Mouse (Mus musculus): Measurements from ENCODE around the gene Tmub1. TPM values are rescaled to one million over a fixed set of nuclear protein-coding genes. Genes with fewer than 3 reads are reported as not detected.
"Not testable (repeated sequence)": the region's sequence is repeated elsewhere in the genome, so short reads cannot be mapped to it uniquely, and the experiment has no call there.

Tmub1 gene
- polyA plus RNA-seq, 1 experiment from 2014 or later, result 28.4 TPM

GRCm38 (mm10) chr5:24413042-24413693 lies 34.5 kb downstream of the Tmub1 start, which contains the start of gene Asic3:
TSS of gene Asic3 (plus strand) at chr5:24413392.
- Histone ChIP-seq H3K36me3 (replicated peaks) (peaks cover 12% of the 10 kb centered on the region), H3K4me3 (no peak within 1 kb of the TSS), H3K27ac (no peak within 1 kb of the TSS), H3K9me3 (no peaks in the 10 kb centered on the region), H3K4me1 (peaks cover 35% of the 10 kb centered on the region), H3K27me3 (ENCODE audit: poor library complexity, severe bottlenecking) (peaks cover 10% of the 10 kb centered on the region)
- WGBS, result 51% methylated on average over 11 of the region's 11 CpGs
- no peak for DNase-seq (ENCODE audit: extremely low spot score, low spot score)

DNA sequence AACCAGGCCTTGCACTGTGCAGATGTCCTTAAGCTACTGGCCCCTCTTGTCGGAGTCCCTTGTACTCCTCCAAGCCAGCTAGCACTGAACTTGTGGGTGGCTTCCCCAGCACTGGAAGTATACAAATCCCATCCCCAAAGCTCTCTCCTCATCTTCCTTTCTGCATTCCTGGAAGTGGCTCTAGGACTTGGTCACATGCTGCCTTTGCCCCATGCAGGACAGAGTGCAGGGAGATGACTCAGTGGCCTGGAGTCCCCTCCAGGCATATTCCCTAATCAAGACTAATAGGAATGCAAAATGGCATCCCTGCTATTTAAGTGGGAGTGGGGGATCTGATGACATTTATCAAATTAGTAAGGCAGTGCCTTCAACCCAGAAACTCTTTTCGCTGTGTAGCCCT lies 35.6 kb downstream of the Tmub1 start:
- H3K27me3 ChIP-seq (ENCODE audit: poor library complexity, severe bottlenecking), result peaks cover 10% of the 10 kb centered on the region
- H3K27ac ChIP-seq, result no peak overlapping the region
- H3K9me3 ChIP-seq, result no peaks in the 10 kb centered on the region
- peaks cover 23% of the 10 kb centered on the region for H3K36me3 ChIP-seq (replicated peaks)
- DNase-seq (ENCODE audit: extremely low spot score, low spot score), result no peak
- WGBS, result 92% methylated on average over 2 of the region's 2 CpGs
- peaks cover 35% of the 10 kb centered on the region for H3K4me1 ChIP-seq
- no peak overlapping the region for H3K4me3 ChIP-seq

GRCm38 (mm10) chr5:24409466-24409865 lies 38.2 kb downstream of the Tmub1 start:
- WGBS, result 87% methylated on average over 2 of the region's 2 CpGs
- Histone ChIP-seq H3K36me3 (replicated peaks) (peaks cover 47% of the 10 kb centered on the region), H3K4me3 (no peak overlapping the region), H3K27ac (no peak overlapping the region), H3K27me3 (ENCODE audit: poor library complexity, severe bottlenecking) (no peaks in the 10 kb centered on the region), H3K4me1 (peaks cover 18% of the 10 kb centered on the region; the same call in 1 of the 2 replicates), H3K9me3 (no peaks in the 10 kb centered on the region)
- no peak for DNase-seq (ENCODE audit: extremely low spot score, low spot score)

- Histone ChIP-seq H3K27me3 (ENCODE audit: poor library complexity, severe bottlenecking) (no peaks in the 10 kb centered on the region), H3K4me3 (no peak overlapping the region), H3K4me1 (peaks cover 16% of the 10 kb centered on the region; the same call in 1 of the 2 replicates), H3K9me3 (no peaks in the 10 kb centered on the region), H3K36me3 (replicated peaks) (peaks cover 54% of the 10 kb centered on the region), H3K27ac (no peak overlapping the region)
- WGBS, result 94% methylated on average over 13 of the region's 13 CpGs
- no peak for DNase-seq (ENCODE audit: extremely low spot score, low spot score)
These were observed 39.0 kb downstream of the Tmub1 start for GRCm38 (mm10) chr5:24408651-24409050.

- Histone ChIP-seq H3K4me3 (no peak overlapping the region), H3K27me3 (ENCODE audit: poor library complexity, severe bottlenecking) (no peaks in the 10 kb centered on the region), H3K4me1 (0 out of 2 replicates have a peak, but pooled peaks cover 7% of the 10 kb centered on the region), H3K9me3 (no peaks in the 10 kb centered on the region), H3K36me3 (replicated peaks) (peaks cover 86% of the 10 kb centered on the region), H3K27ac (no peak overlapping the region)
- DNase-seq (ENCODE audit: extremely low spot score, low spot score), result no peak
- 71% methylated on average over 3 of the region's 3 CpGs for WGBS
These were observed 42.2 kb downstream of the Tmub1 start for GRCm38 (mm10) chr5:24405389-24405876.

DNA sequence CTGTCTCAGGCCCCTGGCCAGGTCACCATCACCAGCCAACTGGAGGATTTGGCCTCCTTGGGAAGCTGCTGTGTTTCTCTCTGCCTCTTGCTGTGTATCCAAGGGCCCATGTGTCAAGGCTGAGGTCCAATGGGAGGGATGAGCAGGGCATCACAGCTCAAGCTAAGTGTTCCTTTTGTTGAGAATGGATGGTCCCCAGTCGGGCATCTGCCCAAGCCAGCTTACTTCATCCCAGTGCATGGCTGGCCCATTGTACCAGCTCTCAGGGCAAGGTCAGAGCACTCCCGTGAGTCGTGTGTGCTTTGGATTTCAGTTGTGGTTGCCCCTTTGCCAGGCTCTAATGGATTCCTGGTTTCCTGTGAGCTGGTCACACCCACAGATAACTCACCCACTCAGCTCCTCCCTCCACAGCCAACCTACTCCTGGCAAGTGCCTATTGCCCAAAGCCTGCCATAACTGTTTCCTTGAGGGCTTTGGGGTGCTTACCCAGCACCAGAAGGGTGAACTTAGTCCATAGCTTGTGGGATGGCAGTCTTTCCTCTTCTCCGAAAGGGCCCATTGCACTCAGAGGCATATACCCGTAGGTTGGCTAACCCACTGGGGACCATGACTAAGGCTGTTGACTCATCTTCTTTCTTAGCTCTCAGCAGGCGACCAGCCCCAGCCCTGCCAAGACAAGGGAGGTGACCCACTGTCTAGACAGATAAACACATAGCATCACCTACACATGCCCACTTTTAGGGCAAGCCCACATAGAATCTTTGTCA lies 42.9 kb downstream of the Tmub1 start:
- no peak for DNase-seq (ENCODE audit: extremely low spot score, low spot score)
- H3K4me3 ChIP-seq, result no peak overlapping the region
- H3K27me3 ChIP-seq (ENCODE audit: poor library complexity, severe bottlenecking), result no peaks in the 10 kb centered on the region
- WGBS, result 79% methylated on average over 6 of the region's 6 CpGs
- peaks cover 92% of the 10 kb centered on the region for H3K36me3 ChIP-seq (replicated peaks)
- H3K9me3 ChIP-seq, result no peaks in the 10 kb centered on the region
- H3K27ac ChIP-seq, result no peak overlapping the region
- H3K4me1 ChIP-seq, result peaks cover 11% of the 10 kb centered on the region; the same call in 1 of the 2 replicates

- DNase-seq (ENCODE audit: extremely low spot score, low spot score), result no peak
- peaks cover 70% of the 10 kb centered on the region for H3K36me3 ChIP-seq (replicated peaks)
- WGBS, result 90% methylated on average over 9 of the region's 9 CpGs
These were observed 45.7 kb downstream of the Tmub1 start for GRCm38 (mm10) chr5:24401969-24402368.

GRCm38 (mm10) chr5:24400911-24401605 lies 46.6 kb downstream of the Tmub1 start:
- 98% methylated on average over 5 of the region's 5 CpGs for WGBS
- DNase-seq (ENCODE audit: extremely low spot score, low spot score), result no peak
- Histone ChIP-seq H3K36me3 (replicated peaks) (peaks cover 65% of the 10 kb centered on the region), H3K27ac (no peak overlapping the region), H3K4me1 (peaks cover 5% of the 10 kb centered on the region; the same call in 1 of the 2 replicates), H3K4me3 (no peak overlapping the region), H3K27me3 (ENCODE audit: poor library complexity, severe bottlenecking) (no peaks in the 10 kb centered on the region), H3K9me3 (no peaks in the 10 kb centered on the region)

More at GRCm38 (mm10) chr5:24401969-24402368, 45.7 kb downstream of the Tmub1 start:
- Histone ChIP-seq H3K4me1 (peaks cover 5% of the 10 kb centered on the region; the same call in 1 of the 2 replicates), H3K4me3 (no peak overlapping the region), H3K27ac (no peak overlapping the region), H3K9me3 (no peaks in the 10 kb centered on the region), H3K27me3 (ENCODE audit: poor library complexity, severe bottlenecking) (no peaks in the 10 kb centered on the region)

DNA sequence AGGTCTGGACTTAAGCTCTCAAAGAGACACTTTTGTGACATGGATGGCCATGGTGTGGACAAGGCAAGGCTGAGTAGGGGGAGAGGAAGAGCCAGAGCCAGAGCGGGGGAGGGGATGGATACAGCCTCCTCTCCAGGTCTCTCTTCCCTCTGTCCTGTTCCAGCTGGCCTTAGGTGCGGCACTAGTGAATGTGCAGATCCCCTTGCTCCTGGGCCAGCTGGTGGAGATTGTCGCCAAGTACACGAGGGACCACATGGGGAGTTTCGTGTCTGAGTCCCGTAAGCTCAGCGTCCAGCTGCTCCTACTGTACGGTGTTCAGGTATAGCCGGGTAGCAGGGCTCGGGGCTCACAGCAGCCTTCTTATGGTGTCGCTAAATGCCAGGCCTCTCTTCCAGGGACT lies 47.3 kb downstream of the Tmub1 start:
- H3K4me1 ChIP-seq, result peaks cover 5% of the 10 kb centered on the region; the same call in 1 of the 2 replicates
- H3K9me3 ChIP-seq, result no peaks in the 10 kb centered on the region
- H3K4me3 ChIP-seq, result no peak overlapping the region
- H3K36me3 ChIP-seq (replicated peaks), result peaks cover 59% of the 10 kb centered on the region
- no peak overlapping the region for H3K27ac ChIP-seq
- no peak for DNase-seq (ENCODE audit: extremely low spot score, low spot score)
- no peaks in the 10 kb centered on the region for H3K27me3 ChIP-seq (ENCODE audit: poor library complexity, severe bottlenecking)
- 91% methylated on average over 11 of the region's 11 CpGs for WGBS

DNA sequence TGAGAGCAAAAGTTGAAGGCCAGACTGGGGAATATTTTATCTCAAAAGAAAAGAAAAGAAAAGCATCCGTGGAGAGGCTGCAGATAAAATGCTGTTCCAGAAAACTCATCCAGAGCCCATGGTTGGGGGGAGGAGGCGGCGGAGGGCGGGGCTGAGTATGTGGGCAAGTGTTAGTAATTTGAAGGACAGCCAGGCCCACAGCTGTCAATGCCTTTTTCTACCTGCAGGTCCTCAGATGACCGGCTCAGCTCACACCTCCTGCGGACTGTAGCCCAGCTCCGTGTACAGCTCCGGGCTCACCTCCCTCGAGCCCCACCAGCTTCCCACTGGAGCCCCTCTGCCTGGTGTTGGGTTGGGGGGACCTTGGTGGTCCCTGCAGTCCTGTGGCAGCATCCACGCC lies 48.0 kb downstream of the Tmub1 start:
- Histone ChIP-seq H3K36me3 (replicated peaks) (peaks cover 54% of the 10 kb centered on the region), H3K4me3 (no peak overlapping the region), H3K4me1 (peaks cover 10% of the 10 kb centered on the region), H3K27me3 (ENCODE audit: poor library complexity, severe bottlenecking) (no peaks in the 10 kb centered on the region), H3K9me3 (no peaks in the 10 kb centered on the region), H3K27ac (no peak overlapping the region)
- 89% methylated on average over 10 of the region's 10 CpGs for WGBS
- no peak for DNase-seq (ENCODE audit: extremely low spot score, low spot score)

DNA sequence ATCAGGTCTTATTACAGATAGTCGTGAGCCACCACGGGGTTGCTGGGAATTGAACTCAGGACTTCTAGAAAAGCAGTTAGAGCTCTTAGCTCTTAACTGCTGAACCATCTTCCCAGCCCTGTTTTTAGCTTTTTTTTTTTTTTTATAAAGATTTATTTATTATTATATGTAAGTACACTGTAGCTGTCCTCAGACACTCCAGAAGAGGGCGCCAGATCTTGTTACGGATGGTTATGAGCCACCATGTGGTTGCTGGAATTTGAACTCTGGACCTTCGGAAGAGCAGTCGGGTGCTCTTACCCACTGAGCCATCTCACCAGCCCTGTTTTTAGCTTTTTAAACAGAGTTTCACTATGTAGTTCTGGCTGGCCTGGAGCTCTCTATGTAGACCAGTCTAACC lies 51.4 kb downstream of the Tmub1 start:
- not testable (repeated sequence) for H3K27me3 ChIP-seq (ENCODE audit: poor library complexity, severe bottlenecking); H3K27ac ChIP-seq; H3K9me3 ChIP-seq; H3K4me3 ChIP-seq; DNase-seq (ENCODE audit: extremely low spot score, low spot score)
- peaks cover 21% of the 10 kb centered on the region for H3K36me3 ChIP-seq (replicated peaks)
- WGBS, result 91% methylated on average over 6 of the region's 6 CpGs
- H3K4me1 ChIP-seq, result peaks cover 20% of the 10 kb centered on the region
